Mouse (Mus musculus): ENCODE results near the gene Pnn.

- TF ChIP-seq CTCF (IDR thresholded peaks at IDR 0.05; ENCODE audit: low read depth, low read length) = no peak
- no peak for TF ChIP-seq POLR2A (IDR thresholded peaks at IDR 0.05; ENCODE audit: insufficient read depth, low read length)
Observed at GRCm38 (mm10) chr12:59117184-59117583, 50.5 kb downstream of the Pnn start.

All from ES-Bruce4 (cell line).